Mouse (Mus musculus): Measurements from ENCODE around the gene Grik2.
"Not testable (repeated sequence)": the region's sequence is repeated elsewhere in the genome, so short reads cannot be mapped to it uniquely, and the experiment has no call there.

Grik2 gene

DNA sequence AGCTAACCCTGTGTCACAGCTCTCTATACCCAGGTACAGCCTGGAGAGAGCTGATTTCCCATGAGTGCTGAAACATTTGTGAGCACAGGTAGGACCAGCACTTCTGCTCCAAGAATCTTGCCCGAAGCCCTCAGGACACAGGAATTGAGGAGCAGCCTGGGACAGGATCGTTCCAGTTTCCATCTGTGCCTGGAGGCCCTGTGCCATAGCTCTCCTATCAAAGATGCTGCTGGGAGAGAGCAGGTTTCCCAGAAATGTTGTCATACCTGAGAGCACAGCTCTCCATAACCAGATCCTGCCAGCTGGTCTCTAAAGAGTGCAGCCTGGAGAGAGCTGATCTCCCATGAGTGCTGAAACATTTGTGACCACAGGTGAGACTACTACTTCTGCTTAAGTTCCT is 420.0 kb downstream of the Grik2 start:
- no peak for DNase-seq (ENCODE audit: extremely low read depth, low read depth, low spot score)

DNA sequence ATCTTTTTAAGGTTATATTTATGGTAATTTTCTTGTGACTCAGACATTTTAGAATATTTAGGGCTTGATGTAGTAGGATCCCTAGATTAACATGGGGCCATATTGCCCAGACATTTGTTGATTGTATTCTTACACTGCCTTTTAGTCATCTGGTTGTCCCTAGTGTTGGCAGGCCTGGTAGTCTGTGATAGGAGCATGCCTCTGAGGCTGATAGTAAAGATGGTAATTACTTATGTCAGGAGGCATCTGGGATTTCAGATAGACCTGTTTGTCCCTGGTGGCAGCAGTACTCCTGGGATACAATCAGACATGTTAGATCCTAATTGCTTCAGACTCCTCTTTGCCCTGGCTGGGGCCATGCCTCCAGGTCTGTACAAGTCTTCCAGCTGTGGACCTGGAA is 423.3 kb downstream of the Grik2 start:
- no peak for DNase-seq (ENCODE audit: extremely low read depth, low read depth, low spot score)

DNA sequence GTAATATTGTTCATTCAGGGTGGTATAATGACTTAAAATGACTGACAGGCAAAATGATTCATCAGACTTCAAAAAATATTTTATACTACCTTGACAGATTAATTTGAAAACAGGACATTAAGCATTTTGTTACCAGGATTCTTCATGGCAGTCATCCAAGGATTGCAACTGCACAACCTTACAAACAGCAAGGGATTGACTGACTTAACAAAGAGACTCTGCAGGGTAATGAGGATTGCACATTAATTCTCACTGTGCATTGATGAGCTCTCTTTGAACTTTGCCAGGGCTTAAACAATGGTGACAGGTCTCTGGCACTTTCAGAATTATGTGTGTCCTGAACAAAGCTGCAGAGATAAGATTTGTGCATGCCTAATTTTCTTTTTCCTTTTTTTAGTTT is 466.2 kb downstream of the Grik2 start:
- no peak for DNase-seq (ENCODE audit: extremely low read depth, low read depth, low spot score)

- DNase-seq (ENCODE audit: extremely low read depth, low read depth, low spot score): no peak
These were observed 468.7 kb downstream of the Grik2 start for GRCm38 (mm10) chr10:49319880-49320279.

DNA sequence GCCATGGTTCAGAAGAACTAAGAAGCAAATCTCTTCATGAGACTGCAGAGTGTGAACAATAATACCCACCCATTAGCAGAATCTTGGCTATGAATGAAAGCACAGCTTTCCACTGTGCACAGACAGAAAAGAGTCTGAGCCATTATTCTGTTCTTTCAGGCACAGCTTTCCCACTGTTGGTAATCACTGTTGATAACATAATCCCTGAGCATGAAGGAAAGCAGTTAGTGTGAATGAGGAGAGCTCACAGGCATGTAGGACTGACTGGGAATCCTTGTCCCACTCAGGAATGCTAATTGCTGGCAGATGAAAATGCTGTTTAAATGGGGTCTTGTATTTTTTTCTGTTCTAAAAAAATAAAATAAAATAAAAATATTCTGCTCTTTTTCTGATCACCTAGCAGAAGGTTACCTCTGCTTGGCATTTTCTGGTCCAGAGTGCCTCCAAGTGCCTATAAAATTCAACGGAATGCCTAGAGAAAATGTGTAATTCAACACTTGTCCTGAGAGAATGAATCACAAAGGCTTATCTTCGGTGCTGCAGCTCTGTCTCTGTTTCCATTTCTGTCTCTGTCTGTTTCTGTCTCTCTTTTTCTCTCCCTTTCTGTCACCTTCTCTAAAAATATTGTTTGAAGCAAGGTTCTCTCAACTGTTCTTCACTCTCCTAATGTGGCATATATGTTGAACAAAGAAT is 532.2 kb downstream of the Grik2 start:
- DNase-seq (ENCODE audit: extremely low read depth, low read depth, low spot score): no peak

GRCm38 (mm10) chr10:49237356-49237755 is 551.2 kb downstream of the Grik2 start:
- DNase-seq (ENCODE audit: extremely low read depth, low read depth, low spot score): not testable (repeated sequence)

- DNase-seq (ENCODE audit: extremely low read depth, low read depth, low spot score): not testable (repeated sequence)
These were observed 551.7 kb downstream of the Grik2 start for GRCm38 (mm10) chr10:49236844-49237243.

GRCm38 (mm10) chr10:49220096-49220495 is 568.5 kb downstream of the Grik2 start:
- DNase-seq (ENCODE audit: extremely low read depth, low read depth, low spot score): no peak

DNA sequence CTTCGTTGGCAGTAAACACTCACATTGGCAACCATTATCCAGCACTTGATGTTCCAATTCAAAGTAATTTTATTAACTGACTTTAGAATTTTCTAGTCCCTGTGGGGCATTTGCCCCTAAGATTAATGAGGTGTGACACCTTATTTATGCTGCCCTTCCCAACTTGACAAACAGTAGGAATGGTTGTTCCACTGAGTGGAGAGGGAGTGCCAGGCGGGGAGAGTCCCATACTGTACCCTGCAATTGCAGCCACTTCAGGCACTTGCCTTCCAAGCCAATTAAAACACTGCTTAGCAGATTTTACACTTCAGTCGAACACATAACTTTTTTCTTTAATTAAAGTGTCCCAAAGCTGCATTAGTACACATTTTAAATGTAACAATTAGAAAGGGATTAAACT is 568.9 kb downstream of the Grik2 start:
- DNase-seq (ENCODE audit: extremely low read depth, low read depth, low spot score): no peak

GRCm38 (mm10) chr10:49191773-49192371 is 596.7 kb downstream of the Grik2 start:
- no peak for DNase-seq (ENCODE audit: extremely low read depth, low read depth, low spot score)

- DNase-seq (ENCODE audit: extremely low read depth, low read depth, low spot score): no peak
These were observed 597.3 kb downstream of the Grik2 start for GRCm38 (mm10) chr10:49191291-49191690.

DNA sequence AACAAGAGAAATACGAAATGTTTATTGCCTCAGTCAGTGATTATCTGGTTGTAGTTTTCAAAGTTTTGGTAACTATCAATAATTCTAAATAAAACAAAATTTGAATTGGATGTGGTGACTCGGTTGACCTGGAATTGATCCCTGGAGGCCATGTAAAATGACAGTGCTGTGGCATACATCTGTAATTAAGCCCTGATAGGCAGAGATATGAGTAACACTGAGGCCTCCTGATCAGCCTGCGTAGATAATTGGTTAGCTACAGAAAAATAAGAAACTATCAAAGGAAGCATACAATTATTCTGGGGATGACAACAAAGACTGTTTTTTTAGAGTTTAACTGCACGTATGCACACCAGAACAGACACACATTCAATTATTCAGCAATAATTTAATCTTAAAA is 634.4 kb downstream of the Grik2 start:
- DNase-seq (ENCODE audit: extremely low read depth, low read depth, low spot score): no peak

DNA sequence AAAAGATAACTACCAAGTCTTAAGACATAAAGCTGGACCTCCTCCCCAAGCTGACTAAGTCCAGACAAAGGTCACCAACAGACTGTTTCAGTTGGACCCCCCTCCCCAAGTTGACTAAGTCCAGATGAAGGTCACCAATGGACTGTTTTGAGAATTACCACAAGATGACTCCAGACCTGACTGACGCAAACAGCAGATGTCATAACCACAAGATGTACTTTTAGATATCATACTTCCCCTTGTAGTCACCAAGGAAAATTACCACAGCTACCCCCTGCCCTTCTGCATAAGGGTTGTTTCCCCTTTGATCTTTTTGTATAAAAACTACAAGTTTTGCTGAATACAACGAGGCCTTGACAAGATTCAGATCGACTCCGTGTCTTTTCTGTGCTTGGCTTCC is 637.1 kb downstream of the Grik2 start:
- DNase-seq (ENCODE audit: extremely low read depth, low read depth, low spot score): not testable (repeated sequence)

DNA sequence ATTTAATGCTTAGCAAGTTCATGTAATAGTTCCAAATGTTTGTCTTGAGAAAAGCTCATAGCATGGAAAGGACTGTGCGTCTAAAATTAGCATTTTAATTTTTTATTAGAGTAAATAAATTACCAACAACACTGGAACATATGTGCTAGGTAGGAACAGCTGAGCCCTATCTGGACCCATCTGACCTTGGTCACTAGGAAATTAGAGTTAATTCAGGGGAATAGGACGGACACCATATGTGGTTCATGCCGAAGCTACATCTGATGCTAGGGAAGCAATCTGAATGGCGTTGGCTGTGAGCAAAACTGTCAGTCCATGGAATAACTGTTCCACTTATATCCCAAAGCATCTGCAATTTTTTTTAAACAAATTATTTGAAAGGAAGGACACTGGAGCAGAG is 638.9 kb downstream of the Grik2 start:
- DNase-seq (ENCODE audit: extremely low read depth, low read depth, low spot score): no peak

DNA sequence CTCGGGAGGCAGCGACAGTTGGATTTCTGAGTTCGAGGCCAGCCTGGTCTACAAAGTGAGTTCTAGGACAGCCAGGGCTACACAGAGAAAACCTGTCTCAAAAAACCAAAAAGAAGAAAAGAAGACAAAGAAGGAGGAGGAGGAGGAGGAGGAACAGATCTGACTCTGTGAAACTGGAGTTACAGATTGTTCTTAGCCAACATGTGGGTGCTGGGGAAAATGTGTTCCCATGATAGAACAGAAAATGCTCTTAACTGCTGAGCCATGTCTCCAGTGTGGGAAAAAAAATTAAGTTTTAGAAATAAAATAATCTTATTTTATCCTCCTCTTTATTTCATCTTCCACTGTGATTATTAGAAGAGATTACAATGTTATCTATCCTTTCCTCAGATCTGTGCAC is 645.9 kb downstream of the Grik2 start:
- DNase-seq (ENCODE audit: extremely low read depth, low read depth, low spot score): no peak

DNA sequence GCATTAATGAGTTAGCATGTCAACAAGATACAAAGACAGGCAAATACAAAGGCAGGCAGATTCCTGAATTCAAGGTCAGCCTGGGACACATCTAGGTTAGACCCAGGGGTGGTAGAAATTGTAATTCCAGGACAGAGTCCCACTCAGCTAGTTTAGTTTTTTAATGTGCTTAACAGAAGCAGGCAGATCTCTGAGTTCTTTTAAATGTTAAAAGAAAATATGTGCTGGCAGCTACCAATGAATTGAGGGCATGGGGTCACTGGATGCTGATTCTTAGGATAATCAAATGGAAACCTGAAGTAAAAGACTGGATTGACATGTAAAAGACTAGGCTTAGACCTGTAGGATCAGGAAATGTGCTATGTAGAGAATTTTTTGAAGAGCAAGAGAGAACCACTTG is 651.8 kb downstream of the Grik2 start:
- no peak for DNase-seq (ENCODE audit: extremely low read depth, low read depth, low spot score)

DNA sequence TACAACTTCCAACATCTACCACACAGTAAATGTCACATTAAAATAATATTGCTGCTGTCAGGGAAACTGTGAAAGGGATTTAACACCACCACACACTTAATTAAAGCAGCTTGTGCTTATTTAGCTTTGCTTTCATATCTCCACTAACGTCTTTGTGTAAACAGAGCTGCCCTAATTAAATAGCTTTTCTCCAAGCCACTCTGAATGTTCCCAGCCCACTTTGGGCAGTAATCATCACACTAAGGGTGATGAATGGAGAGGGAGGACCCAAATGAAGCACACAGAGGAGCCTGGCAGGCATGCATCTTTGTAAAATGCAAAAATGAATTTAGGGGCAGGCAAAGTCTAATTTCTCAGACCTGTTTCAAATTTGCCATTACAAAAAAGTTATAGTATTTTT is 657.3 kb downstream of the Grik2 start:
- DNase-seq (ENCODE audit: extremely low read depth, low read depth, low spot score): no peak

GRCm38 (mm10) chr10:49050339-49050738 is 738.2 kb downstream of the Grik2 start:
- DNase-seq (ENCODE audit: extremely low read depth, low read depth, low spot score): no peak

DNA sequence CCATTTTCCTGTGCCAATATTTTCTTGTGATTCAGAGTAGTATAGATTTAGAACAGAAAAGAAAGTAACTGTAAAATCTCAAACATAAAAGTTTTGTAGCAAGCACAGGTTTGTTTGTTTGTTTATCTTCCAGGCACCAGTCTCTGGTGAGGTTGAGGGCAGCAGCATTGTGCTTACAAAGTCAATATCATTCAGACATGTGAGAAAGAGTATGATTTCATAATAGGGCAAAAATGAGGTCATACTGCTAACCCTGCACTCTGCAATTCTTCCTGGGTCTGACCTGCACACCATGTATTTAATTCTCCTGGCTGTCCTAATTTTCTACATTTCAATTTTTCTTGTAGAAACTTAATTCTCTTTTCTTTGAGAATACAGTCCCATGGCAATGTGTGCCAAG is 739.2 kb downstream of the Grik2 start:
- DNase-seq (ENCODE audit: extremely low read depth, low read depth, low spot score): no peak
